Mouse (Mus musculus): ENCODE results near the gene Shq1. TPM values are rescaled to one million over a fixed set of nuclear protein-coding genes. Genes with fewer than 3 reads are reported as not detected.

Shq1 gene
- 7.0 and 9.1 TPM in 2 replicates for total RNA-seq (2015)
- 17.4 and 17.8 TPM in 2 replicates for total RNA-seq (2017)

DNA sequence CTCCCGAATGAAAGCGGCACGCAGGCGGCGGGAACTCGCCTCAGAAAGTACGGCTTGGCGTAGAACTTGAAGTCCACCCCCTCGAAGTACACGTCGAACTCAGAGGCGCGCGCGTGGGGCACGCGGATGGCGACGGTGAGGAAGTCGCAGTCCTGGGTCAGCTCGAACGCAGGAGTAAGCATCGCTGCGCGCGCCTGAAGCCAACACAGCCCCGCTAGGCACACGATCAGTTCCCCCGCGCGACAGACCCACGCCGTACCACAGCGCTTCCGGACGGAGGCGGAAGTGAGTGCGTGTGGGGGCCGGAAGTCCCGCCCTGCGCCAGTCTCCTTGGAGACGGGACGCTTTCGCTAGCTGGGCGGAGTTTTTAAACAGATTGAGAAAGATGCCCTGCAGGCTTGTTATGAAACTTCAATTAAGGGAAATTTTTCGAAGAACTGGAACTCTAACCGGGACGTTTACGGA is at the start of gene Shq1:
TSS of gene Shq1 (minus strand) at position 278 of the 465 bp plus-strand sequence.
- ATAC-seq (replicated peaks; ENCODE audit: poor library complexity): peak; percentile 89

DNA sequence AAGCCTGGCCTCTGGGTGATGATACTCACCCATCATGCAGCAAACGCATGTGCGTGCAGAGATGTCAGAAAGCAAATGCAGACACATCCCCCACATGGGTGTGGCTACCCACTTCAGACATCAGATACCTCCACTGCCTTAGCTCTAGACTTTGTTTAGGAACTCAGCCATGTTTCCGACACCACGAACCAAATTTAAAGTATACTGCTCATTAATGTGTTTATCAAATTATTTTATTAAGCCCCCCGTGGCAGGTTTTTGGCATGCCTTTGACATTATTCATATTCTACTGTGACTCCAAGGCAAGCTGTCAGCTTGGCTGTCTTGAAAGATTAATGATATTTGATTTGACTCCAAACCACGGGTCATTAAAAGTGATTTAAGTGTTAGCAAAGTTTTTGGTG is 49.1 kb upstream of the Shq1 start:
- no peak for ATAC-seq (replicated peaks; ENCODE audit: poor library complexity)

DNA sequence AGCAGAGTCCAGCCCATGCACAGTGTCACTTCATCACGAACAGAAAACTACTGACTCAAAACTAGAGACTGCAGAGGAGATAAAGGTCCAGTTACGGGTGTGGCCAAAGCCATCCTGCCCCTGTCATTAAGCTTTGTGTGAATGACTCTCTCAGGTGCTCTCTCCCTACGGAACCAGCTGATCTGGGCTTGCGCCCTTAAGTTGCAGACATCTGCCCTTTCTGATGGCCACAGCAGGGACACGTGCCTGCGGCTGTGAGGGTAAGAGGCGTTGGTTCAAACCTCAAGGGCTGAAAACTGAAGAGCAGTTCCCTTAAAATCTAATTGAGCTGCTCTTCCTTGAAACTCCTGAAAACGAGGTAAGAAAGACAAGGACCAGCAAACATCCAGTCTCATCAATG is 45.9 kb upstream of the Shq1 start:
- no peak for ATAC-seq (replicated peaks; ENCODE audit: poor library complexity)

DNA sequence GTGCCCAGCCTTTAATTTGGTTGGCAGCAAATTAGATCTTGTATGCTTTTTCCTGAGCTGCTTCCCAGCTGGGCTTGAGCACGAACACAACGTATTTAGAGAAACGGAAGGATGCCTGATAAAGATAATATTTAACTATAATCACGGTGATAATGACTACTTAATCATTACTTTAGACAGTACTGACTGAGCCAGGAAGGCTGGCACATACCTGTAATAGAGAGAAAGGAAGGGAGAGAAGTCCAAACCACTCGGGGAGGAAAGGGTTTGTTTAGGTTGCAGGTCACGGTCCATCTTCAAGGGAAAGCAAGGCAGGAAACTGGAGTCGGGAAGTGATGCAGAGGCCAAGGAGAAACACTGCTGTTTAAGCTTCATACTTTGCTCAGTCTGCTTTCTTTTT is 45.2 kb upstream of the Shq1 start:
- ATAC-seq (replicated peaks; ENCODE audit: poor library complexity): no peak

DNA sequence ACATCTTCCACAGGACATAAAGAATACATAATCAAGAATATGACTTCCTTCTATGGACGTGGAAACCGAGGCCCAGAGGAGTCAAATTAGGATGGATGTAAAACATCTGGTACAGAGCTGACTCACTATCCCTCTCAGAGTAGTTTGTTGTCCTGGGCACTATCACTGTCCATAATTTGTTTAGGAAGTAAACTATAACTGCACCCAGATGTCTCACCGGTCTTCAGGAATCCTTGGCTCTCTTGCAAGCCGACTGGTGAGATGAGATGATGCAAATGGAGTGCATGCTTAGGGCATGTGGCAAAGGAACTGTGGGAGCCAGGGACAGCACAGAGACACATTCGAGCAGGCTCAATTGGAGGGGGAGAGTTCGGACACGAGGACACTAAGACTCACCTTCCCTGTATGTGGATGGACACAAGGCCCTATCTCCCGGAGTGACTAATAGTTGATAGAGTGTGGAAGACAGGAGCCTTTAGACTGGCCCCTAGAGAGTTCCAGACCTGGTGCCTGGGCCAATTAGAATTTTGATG is 44.4 kb upstream of the Shq1 start:
- no peak for ATAC-seq (replicated peaks; ENCODE audit: poor library complexity)

DNA sequence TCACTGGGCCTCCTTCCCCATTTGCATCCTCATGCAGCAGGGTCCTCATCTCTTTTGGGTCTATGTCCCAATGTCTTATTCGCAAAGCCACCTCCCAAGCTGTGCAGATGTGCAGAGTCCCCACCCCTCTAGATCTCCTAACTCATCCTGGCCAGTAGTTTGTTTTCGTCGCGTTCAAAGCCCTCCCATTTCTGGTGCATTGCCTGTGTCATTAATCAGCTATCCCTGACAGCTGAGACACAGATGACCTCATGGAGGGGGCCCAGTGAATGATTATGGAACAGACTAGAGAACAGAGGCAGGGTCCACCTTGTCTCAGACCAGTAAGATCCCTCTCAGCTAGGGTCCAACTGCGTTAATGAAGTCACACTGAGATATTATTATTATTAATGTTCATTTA is 39.9 kb upstream of the Shq1 start:
- ATAC-seq (replicated peaks; ENCODE audit: poor library complexity): no peak

DNA sequence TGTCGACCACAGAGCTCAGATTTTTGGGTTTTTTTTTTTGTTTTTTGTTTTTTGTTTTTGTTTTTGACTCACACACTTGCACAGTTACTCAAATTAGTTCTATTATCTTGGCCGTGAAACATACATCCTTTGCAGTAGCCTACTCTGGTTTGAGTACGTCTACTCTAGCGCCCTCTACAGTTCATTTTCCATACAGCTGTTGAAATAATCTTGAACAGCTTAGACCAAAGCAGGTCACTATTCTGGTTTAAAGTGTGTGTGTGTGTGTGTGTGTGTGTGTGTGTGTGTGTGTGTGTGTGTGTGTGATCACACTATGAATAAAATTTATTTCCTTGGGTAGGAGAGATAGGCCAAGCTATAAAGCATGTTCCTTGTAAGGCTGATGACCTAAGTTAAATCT is 39.2 kb upstream of the Shq1 start:
- ATAC-seq (replicated peaks; ENCODE audit: poor library complexity): peak; percentile 52; the same call in 1 of the 2 replicates

DNA sequence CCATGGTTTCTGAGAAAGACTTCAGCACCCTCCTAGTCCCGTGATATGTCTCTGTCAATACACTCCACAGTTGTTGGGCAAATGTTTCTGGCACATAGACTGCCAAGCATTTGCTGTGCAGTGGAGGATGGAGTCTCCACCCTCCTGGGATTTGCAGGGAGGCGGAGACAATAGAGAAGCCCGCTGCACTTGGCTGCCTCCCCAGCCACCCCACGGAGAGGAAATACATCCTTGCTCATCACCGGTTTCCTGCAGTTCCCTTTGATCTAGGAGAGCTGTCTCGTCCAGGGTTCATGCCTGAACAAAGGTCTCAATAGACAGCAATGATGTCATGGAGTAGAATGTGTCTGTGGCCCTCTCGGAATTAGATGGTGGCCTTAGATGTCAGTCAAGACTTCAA is 38.5 kb upstream of the Shq1 start:
- ATAC-seq (replicated peaks; ENCODE audit: poor library complexity): no peak

DNA sequence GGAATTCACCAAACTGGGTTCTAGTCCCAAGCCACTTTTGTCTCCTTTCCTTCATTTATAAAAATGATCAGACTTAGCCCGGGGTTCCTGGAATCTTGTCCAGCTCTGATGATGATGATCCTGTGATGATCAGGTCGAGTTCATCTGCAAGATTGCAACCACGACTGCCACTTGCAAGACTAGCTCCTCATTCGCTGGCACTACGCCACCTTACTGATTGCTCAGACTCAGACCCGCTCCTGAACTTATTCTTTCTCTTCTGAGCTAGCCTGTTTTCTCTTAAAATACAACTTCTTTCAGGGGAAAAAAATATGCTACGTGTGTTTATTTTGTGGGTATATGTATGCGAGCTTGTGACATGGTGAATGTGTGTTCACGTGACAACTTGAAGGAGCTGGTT is 38.0 kb upstream of the Shq1 start:
- ATAC-seq (replicated peaks; ENCODE audit: poor library complexity): no peak

DNA sequence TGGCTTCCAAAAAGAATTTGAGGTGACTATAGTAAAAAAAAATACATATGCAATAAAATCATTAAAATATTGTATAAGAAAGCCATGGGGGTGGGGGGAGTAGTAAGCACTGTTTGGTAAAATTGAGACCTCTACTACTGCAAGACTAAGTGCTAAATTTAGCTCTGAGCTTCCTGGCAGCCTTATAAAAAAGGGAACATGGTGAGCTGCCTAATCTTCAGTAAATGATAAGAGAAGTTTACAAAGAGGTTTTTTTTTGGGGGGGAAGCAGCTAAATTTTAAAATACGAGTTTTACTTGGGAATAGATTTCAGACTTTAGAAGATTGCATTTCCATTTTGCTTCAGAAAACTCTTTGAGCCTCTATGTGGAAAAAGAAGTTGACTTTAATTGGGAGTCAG is 37.3 kb upstream of the Shq1 start:
- no peak for ATAC-seq (replicated peaks; ENCODE audit: poor library complexity)

DNA sequence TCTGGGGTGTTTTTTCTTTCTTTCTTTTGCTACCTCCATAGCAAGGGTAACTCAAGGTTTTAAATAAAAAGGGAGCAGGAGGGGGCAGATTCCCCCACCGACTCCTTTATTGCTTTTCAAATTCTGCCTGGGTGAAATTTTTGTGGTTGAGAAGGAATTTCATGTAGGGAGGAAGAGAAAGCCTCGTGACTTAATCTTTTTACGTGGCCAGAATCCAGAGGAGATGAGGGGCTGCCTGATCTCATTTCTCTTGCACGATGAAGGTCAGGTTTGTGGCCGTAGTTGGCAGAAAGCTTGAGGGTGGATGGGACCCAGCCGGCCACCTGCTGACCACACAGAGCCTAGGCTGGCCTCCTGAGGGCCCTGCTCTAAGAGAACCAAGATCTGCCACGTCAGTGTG is 36.6 kb upstream of the Shq1 start:
- ATAC-seq (replicated peaks; ENCODE audit: poor library complexity): no peak

DNA sequence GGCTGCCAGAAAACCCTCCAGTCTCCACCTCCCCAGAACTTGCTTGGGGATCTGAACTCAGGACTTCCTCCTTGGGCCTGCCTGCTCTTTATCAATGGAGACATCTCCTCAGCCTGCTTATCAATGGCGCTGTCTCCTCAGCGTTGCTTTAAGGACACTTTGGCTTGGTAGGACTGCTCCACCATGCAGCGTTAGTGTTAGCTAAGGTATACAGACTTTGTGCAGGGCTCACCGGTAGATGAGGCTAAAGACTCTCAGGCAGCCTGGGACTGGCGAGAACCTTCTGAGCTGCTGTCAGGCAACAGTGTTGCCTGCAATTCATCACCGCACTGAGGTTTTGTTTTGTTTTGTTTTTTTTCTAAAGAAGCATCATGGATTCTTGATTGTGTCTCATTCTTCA is 35.9 kb upstream of the Shq1 start:
- ATAC-seq (replicated peaks; ENCODE audit: poor library complexity): no peak

DNA sequence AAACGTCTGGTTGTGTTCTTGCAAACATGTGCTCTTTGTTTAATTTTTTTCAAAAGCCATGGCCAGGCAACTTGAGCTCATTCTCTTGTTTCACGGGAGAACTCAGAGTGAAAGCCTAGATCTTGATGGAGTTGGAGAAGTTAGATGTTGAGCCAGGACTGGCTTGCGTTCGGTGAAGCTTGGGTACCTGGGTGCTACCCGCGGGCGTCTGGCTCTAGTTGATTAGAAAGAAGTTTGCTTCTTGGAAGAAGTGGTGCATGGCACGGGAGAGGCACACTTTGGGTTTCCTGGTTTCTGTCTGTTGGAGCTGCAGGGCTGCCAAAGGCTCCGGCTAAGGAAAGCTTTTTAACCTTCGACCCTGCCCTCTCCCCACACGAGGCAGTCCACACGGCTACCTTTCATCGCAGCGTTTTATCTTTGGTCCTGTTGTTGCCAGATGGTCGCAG is 34.4 kb upstream of the Shq1 start:
- ATAC-seq (replicated peaks; ENCODE audit: poor library complexity): no peak

DNA sequence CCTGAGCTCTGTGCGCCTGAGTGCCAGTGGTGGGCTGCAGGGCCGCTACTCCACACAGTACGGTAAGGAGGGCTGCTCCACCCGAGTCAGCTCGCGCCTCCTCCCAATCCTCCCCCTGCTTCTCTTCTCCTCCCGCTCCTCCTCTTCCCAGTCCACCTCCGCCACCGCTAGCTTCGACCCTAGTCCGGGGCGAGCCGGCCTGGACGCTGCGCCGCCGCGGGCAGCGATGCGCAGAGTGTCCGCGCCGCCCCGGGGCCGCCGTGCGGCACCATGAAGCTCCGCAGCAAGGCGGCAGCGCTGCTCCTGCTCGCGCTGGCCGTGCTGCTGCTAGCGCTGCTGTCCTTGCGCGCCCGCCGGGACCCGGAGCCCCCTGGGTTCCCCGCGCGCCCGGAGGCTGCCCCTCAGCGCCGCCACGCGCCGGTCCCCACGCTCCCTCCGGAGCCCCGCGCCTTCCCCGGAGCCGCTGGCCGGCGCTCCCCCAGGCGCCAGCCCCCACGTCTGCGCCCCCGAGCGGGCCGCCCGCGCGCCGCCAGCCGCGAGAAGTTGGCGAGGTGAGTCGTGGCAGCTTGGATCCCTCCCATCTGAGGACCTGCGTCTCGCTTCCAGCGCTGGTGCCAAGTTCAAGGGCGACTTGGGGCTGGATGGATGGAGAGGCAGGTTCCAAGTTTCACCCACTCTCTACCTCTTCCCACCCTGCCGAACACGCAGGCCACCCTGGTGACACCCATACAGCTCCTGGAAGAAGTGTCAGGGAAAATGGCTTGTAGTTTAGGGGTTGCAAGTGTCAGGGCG is 33.8 kb upstream of the Shq1 start, which contains the start of gene Gxylt2:
TSS of gene Gxylt2 (plus strand) at position 161 of the 792 bp plus-strand sequence.
- peak; percentile 55 for ATAC-seq (replicated peaks; ENCODE audit: poor library complexity)

DNA sequence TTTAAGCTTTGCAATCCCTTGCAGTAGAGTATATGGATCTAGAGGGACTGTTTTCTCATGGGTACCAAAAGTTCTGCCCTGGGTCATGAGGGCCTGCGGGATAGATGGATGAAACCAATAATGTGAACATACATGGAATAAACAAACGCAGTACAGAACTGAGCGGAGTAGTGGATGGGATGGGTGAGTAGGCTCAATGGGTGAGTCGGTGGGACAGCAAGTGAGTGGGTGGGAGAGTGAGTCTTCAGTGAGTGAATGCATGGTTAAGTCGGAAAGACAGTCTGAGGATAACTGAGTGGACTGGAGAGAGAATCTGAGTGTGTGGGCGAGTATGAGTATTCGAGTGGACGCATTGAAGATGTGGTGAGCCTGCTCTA is 33.2 kb upstream of the Shq1 start:
- no peak for ATAC-seq (replicated peaks; ENCODE audit: poor library complexity)

DNA sequence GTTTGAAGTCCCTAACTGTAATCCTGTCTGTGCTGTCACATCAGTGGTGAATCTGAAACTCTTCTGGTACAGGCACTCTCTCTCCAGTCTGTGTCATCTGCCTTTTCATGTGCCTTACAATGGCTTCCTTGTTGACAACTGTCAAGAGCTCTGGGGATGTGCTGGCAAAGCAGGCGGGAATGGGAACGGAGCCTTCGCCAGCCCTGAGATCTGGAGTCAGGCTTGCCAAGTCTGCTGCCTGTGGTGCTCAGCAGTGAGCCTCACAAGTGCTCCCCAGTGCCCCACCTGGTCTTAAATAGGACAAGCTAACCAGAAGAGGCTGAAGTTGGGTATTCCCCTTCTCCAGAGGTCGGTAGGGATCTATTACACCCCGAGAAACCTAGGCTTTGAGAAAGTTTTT is 29.8 kb upstream of the Shq1 start:
- no peak for ATAC-seq (replicated peaks; ENCODE audit: poor library complexity)

DNA sequence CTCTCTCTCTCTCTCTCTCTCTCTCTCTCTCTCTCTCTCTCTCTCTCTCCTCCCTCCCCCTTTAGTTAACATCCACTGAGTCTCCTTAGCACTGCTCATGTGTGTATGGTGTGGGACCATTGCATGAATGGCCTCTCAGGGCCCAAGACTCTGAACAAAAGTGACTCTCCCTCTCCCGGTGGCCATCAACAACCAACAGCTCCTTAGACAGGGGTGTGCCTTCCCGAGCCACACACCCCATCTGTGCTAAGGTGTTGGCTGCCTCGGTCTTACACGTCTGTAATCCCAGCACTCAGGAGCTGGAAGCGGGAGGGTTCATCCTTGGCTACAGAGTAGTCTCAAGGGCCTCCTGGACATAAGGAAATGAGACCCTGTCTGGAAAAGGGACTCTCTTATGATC is 29.0 kb upstream of the Shq1 start:
- no peak for ATAC-seq (replicated peaks; ENCODE audit: poor library complexity)

DNA sequence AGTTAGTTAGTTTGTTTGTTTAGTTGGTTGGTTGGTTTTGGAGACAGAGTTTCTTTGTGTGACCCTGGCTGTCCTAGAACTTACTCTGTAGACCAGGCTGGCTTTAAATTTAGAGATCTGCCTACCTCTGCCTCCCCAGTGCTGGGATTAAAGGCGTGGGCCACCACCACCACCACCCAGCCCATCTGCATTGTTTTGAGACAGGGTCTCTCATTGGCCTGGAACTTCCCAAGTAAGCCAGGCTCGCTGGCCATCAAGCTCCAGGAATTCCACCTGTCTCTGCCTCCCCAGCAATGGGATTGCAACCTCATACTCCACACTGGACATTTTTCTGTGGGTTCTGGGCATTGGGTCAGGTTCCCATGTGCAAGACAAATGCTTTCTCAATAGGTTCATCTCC is 15.4 kb upstream of the Shq1 start:
- ATAC-seq (replicated peaks; ENCODE audit: poor library complexity): no peak

DNA sequence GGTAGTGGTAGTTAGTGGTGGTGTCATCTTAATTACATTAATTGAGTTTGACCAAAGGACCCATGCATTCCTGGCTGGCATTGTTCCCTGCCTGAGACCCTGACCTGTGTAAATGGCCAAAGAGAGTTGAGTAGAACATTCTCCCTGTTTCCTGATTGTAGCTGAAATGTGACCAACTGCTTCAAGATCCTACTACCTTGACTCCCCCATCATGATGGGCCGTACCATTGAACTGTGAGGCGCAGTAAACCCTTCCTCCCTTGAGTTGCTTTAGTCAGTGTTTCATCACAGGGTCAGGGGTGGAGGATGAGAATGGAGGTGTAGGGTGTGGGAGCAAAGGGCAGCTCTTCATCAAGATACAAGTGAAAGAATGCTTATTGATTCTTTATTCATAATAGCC is 7.7 kb upstream of the Shq1 start:
- ATAC-seq (replicated peaks; ENCODE audit: poor library complexity): no peak

DNA sequence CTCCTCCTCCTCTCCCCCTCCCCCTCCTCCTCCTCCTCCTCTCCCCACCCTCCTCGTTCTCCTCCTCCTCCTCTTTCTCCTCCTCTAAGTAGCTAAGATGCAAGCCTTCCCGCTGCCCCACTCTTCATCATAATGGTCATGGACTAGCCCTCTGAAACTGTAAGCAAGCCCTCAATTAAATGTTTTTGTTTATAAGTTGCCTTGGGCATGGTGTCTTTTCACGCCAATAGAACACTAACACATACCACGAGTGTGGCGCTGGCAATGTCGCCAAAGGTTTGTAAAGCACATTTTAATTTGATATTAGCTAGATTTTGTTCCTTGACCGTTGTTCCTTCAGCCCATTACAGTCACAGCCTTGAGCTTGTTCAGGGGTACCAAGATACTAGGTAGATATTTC is 5.5 kb upstream of the Shq1 start:
- ATAC-seq (replicated peaks; ENCODE audit: poor library complexity): no peak

DNA sequence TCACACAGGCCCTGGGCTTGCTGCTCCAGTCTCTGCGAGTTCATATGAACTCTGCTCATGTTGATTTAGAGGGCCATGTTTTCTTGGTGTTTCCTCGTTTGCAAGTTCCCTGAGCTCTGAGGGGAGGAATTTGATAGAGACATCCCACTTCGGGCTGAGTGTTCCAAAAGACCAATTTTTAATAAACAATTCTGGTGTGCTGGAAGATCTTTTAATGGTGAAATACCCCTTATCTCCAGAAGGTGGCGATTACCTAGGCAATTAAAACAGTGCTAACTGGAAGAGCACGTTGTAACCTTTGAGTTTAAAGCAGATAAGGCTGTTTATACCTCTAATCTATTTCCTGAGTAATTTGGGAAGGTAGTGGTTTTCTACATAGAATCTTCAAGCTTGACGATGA is 4.0 kb upstream of the Shq1 start:
- peak; percentile 32; the same call in 1 of the 2 replicates for ATAC-seq (replicated peaks; ENCODE audit: poor library complexity)

DNA sequence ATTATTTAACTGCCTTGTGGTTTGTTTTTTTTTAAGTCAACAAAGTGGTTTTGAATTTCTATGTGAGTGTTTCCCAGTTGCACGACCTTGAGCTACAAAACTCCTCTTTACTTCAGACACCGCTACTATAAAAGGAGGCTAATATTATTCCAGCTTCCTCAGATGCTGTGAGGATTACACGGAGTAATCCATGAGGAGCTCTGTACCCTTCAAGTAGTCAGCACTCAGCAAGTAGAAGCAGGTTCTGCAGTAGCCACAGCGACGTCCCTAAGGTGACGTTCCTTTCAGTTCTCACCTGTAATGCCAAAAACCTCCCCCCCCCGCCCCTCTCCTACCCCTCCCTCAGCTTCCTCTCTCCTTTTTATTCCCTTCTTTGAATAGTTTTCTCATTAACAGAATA is 444 bp upstream of the Shq1 start:
- no peak for ATAC-seq (replicated peaks; ENCODE audit: poor library complexity)
